Mouse (Mus musculus) midbrain, embryonic 14.5 days (tissue): ENCODE results near the gene Gm4744. TPM values are rescaled to one million over a fixed set of nuclear protein-coding genes. Genes with fewer than 3 reads are reported as not detected.
"Not testable (repeated sequence)": the region's sequence is repeated elsewhere in the genome, so short reads cannot be mapped to it uniquely, and the experiment has no call there.

Experiments
- ATAC-seq: fragments of 200-750 bp; cut with Nextera tagmentation; 2 replicates; pipeline ENCODE4 v1.8.0; 2017; ENCODE audit warnings: moderate number of reproducible peaks, moderate library complexity; ENCODE audit not compliant: low FRiP score, low TSS enrichment
- DNase-seq: peaks from one replicate; pipeline ENCODE4 v3.0.0-alpha.2; 2015
- H3K27ac ChIP-seq: fragments of 300-500 bp; sonication (generic); replicated peaks from 2 replicates; pipeline ENCODE4 v1.5.1; 2014; ENCODE audit warnings: mild to moderate bottlenecking, low read depth, low read length, moderate library complexity
- H3K27me3 ChIP-seq: fragments of 300-500 bp; sonication (generic); 2 replicates; pipeline ENCODE4 v1.6.1; 2014; ENCODE audit warnings: low read length, control low read depth, mixed read lengths; ENCODE audit not compliant: control insufficient read depth, insufficient read depth
- H3K36me3 ChIP-seq: fragments of 300-500 bp; sonication (generic); 2 replicates; pipeline ENCODE4 v1.6.1; 2014; ENCODE audit warnings: low read length, control low read depth; ENCODE audit not compliant: control insufficient read depth, insufficient read depth
- H3K4me1 ChIP-seq: fragments of 300-500 bp; sonication (generic); 2 replicates; pipeline ENCODE4 v1.6.1; 2014; ENCODE audit warnings: mild to moderate bottlenecking, antibody characterized with exemption, low read length, control low read depth; ENCODE audit not compliant: control insufficient read depth, insufficient read depth
- H3K4me2 ChIP-seq: fragments of 300-500 bp; sonication (generic); 2 replicates; pipeline ENCODE4 v1.6.1; 2014; ENCODE audit warnings: mild to moderate bottlenecking, low read length, moderate library complexity
- H3K4me3 ChIP-seq: fragments of 300-500 bp; sonication (generic); replicated peaks from 2 replicates; pipeline ENCODE4 v1.5.1; 2014; ENCODE audit warnings: low read depth, low read length
- H3K9ac ChIP-seq: fragments of 300-500 bp; sonication (generic); replicated peaks from 2 replicates; pipeline ENCODE4 v1.6.1; 2014; ENCODE audit warnings: mild to moderate bottlenecking, low read length, moderate library complexity
- H3K9me3 ChIP-seq: fragments of 300-500 bp; sonication (generic); 2 replicates; pipeline ENCODE4 v1.6.1; 2016; ENCODE audit warnings: low read length, control low read depth, mixed read lengths; ENCODE audit not compliant: control insufficient read depth
- WGBS: fragments of 180-500 bp; shearing (Covaris S2); extraction: QIAGEN DNeasy Blood & Tissue Kit; methylation state at CpG from one replicate; pipeline ENCODE4 v1.1.7; 2014; 5-methylcytosine and 5-hydroxymethylcytosine counted together
- polyA plus RNA-seq: library from polyadenylated mRNA; unstranded; fragments of >200 nt; fragmentation: Nextera tagmentation; extraction: Ambion mirVana; gene quantifications from 2 replicates; pipeline ENCODE4 v1.2.1, GENCODE M21; 2014

The Gm4744 gene
- not detected in 2 replicates for polyA plus RNA-seq

DNA sequence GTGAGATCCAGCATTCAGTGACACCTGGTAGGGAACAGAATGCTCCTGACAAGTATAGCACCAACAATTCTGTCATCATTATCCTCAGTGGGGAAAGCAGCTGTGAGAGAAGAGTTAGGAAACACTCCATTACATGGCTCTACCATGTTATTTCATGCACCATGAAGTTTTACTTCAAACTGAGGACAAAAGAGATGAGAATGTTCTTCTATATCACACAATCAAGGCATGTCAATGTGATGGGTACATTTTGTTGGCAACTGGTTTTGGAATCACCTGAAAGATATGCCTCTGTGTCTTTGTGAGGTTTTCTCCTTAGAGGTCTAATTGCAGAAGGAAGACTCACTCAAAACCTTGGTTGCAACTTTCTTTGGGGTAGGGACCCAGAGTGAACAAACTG, at the start of gene Gm4744:
Gm4744 (minus strand) TSS at position 101 of the 400 bp plus-strand sequence.
- no peak within 1 kb of the TSS for H3K27ac ChIP-seq
- H3K4me1 ChIP-seq: no peaks in the 10 kb centered on the region
- no peak for DNase-seq
- H3K4me3 ChIP-seq: no peak within 1 kb of the TSS
- no peaks in the 10 kb centered on the region for H3K36me3 ChIP-seq
- no peaks in the 10 kb centered on the region for H3K9me3 ChIP-seq
- H3K27me3 ChIP-seq: no peaks in the 10 kb centered on the region
- H3K9ac ChIP-seq: no peak within 1 kb of the TSS
- no peak for ATAC-seq
- H3K4me2 ChIP-seq: no peak within 1 kb of the TSS

DNA sequence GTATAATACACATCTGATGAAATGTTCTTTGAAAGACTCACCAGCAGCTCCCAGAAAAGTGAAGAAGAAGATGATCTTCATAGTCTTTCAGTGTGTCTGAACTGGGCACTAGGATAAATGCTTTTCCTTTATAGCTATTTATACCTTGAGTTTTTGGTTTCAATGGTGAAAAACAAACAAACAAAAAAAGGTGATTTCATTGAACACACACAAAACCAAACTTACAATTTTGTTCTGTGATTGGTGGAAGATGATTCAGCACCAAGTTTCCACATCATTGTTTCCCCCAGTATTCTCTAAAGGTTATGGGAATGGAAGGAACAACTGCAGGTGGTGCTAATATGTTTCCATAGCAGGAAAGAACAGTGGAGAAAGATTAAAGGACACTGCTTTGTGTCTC, 47.7 kb upstream of the Gm4744 start, which contains the start of gene Gm2663:
Gm2663 (minus strand) TSS at position 101 of the 400 bp plus-strand sequence.
- H3K4me2 ChIP-seq, H3K4me3 ChIP-seq, H3K27me3 ChIP-seq, H3K36me3 ChIP-seq, H3K4me1 ChIP-seq, ATAC-seq, H3K27ac ChIP-seq, H3K9me3 ChIP-seq, H3K9ac ChIP-seq, DNase-seq: not testable (repeated sequence)

DNA sequence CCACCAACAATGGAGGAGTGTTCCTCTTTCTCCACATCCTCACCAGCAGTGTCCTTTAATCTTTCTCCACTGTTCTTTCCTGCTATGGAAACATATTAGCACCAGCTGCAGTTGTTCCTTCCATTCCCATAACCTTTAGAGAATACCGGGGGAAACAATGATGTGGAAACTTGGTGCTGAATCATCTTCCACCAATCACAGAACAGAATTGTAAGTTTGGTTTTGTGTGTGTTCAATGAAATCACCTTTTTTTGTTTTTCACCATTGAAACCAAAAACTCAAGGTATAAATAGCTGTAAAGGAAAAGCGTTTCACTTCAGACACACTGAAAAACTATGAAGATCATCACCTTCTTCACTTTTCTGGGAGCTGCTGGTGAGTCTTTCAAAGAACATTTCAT, 12.8 kb upstream of the Gm4744 start, which contains the start of gene 1810009J06Rik:
1810009J06Rik (plus strand) TSS at position 301 of the 400 bp plus-strand sequence.
- H3K9me3 ChIP-seq, H3K4me2 ChIP-seq, H3K9ac ChIP-seq, ATAC-seq, H3K27me3 ChIP-seq, H3K27ac ChIP-seq, H3K36me3 ChIP-seq, H3K4me3 ChIP-seq, DNase-seq, H3K4me1 ChIP-seq: not testable (repeated sequence)
- WGBS: 88% methylated on average over 2 of the region's 2 CpGs

DNA sequence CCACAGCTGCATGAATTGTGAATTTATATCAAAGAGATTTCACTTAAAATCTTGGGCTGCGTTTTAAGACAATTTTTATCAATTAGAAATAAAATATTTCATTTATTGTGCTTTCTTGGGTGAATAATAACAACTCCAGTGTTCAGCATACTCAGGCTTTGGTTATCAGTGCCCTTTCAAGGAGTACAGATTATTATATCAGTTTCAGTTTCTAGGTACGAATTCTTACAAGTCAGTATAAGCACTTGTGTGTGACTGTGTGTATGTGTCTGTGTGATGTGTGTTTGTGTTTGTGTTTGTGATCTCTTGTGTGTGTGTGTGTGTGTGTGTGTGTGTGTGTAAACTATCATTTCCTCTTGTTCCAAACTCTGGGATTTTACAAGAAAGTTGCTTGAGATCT, 2.0 kb upstream of the Gm4744 start:
- no peaks in the 10 kb centered on the region for H3K27me3 ChIP-seq
- no peak overlapping the region for H3K9ac ChIP-seq
- no peaks in the 10 kb centered on the region for H3K4me1 ChIP-seq
- H3K4me2 ChIP-seq: no peak overlapping the region
- ATAC-seq: no peak
- H3K36me3 ChIP-seq: no peaks in the 10 kb centered on the region
- DNase-seq: no peak
- no peaks in the 10 kb centered on the region for H3K9me3 ChIP-seq
- WGBS: 74% methylated on average over 2 of the region's 2 CpGs
- H3K4me3 ChIP-seq: no peak overlapping the region
- no peak overlapping the region for H3K27ac ChIP-seq

DNA sequence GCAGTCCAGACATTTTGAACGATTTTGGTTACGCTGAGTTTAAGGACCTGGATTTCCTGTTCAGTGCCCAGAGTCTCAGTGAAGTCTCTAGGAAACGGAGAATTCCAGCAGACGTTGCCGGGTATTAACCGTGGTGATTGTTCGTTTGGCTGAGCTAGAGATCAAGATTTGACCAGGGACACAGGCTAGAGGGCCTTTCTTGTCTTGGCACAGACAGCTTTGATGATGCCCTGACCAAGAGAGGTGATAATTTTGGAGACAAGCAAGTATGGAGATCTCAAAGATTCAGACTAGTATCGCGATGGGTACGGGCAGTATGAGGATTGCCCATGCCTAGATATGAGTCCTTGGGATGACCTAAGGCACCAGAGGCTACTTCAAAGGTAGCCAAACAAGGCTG, 11.2 kb downstream of the Gm4744 start, which contains the start of gene 1700074P13Rik:
1700074P13Rik (minus strand) TSS at position 101 of the 400 bp plus-strand sequence.
- H3K4me1 ChIP-seq: no peaks in the 10 kb centered on the region
- no peak for DNase-seq
- no peak within 1 kb of the TSS for H3K4me2 ChIP-seq
- H3K9ac ChIP-seq: no peak within 1 kb of the TSS
- H3K27ac ChIP-seq: no peak within 1 kb of the TSS
- H3K4me3 ChIP-seq: no peak within 1 kb of the TSS
- WGBS: 93% methylated on average over 10 of the region's 10 CpGs
- no peaks in the 10 kb centered on the region for H3K36me3 ChIP-seq
- ATAC-seq: no peak
- no peaks in the 10 kb centered on the region for H3K9me3 ChIP-seq
- H3K27me3 ChIP-seq: no peaks in the 10 kb centered on the region

DNA sequence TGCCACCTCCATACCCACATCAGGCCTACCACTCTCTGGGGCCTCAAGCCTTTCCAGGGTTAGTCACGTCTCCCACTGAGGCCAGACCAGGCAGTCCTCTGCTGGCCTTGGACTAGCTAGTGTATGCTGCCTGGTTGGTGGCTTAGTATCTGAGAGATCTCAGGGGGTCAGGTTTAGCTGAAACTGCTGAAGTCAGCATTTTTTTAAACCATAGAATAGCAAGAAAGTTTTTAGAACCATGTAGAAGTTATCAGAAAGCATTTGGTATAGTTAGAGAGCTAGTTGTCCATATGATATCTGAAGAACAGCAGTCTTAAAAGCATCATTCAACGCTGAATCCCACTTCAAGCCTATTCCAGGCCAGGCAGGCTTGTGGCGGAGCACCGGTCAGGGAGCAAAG, 31.7 kb downstream of the Gm4744 start:
- Histone ChIP-seq H3K4me1 (no peaks in the 10 kb centered on the region), H3K27me3 (no peaks in the 10 kb centered on the region), H3K9me3 (no peaks in the 10 kb centered on the region), H3K9ac (no peak overlapping the region), H3K4me3 (no peak overlapping the region), H3K36me3 (no peaks in the 10 kb centered on the region), H3K27ac (no peak overlapping the region), H3K4me2 (no peak overlapping the region)
- 84% methylated on average over 4 of the region's 4 CpGs for whole genome bisulfite sequencing
- no peak for DNase-seq
- ATAC-seq: no peak

DNA sequence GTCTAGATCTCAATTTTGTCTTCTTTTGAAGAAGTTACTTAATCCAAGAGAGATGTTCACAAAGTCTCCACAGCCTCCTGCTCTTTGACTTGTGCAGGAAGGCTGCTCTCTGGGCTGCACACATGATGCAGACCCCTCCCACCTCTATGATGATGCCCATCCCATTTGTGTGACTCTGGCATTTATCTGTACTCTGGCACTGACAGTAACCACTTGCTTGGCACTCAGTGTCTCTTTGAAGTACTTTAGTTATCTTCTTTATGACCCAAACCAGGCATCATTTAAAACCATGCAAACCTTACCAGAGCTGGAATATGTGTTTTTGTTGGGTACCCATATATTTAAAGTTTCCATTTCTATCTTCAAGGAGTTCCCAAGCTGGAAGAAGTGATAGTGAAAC, 51.4 kb downstream of the Gm4744 start, which contains the start of gene Prss58:
Prss58 (minus strand) TSS at position 101 of the 400 bp plus-strand sequence.
- H3K36me3 ChIP-seq: no peaks in the 10 kb centered on the region
- no peak within 1 kb of the TSS for H3K27ac ChIP-seq
- H3K4me2 ChIP-seq: no peak within 1 kb of the TSS
- ATAC-seq: no peak
- H3K4me3 ChIP-seq: no peak within 1 kb of the TSS
- H3K27me3 ChIP-seq: no peaks in the 10 kb centered on the region
- no peak within 1 kb of the TSS for H3K9ac ChIP-seq
- H3K4me1 ChIP-seq: no peaks in the 10 kb centered on the region
- no peak for DNase-seq
- H3K9me3 ChIP-seq: no peaks in the 10 kb centered on the region

Other genes with a start within 250 kb of the Gm4744 start
- not detected in 2 replicates for gene Moxd2, start 64.4 kb downstream of the Gm4744 start, polyA plus RNA-seq
- gene Prss58, start 51.5 kb downstream of the Gm4744 start, polyA plus RNA-seq: not detected in 2 replicates
- gene 1700074P13Rik, start 11.3 kb downstream of the Gm4744 start, polyA plus RNA-seq: not detected in 2 replicates
- gene 1810009J06Rik, start 12.9 kb upstream of the Gm4744 start, polyA plus RNA-seq: not detected in 2 replicates
- gene Gm2663, start 47.6 kb upstream of the Gm4744 start, polyA plus RNA-seq: not detected in 2 replicates
- not detected in 2 replicates for gene 2210010C04Rik, start 83.6 kb upstream of the Gm4744 start, polyA plus RNA-seq